Mouse (Mus musculus) lung, adult 2 months (tissue): ENCODE measurements around the gene Mtfr1l.

ENCODE experiments used
- CTCF ChIP-seq: fragments of 200-500 bp; IDR thresholded peaks from 2 replicates; pipeline ENCODE4 v1.5.1; 2011; ENCODE audit warnings: mild to moderate bottlenecking, low read length, control low read depth; ENCODE audit not compliant: insufficient read depth
- POLR2A ChIP-seq: fragments of 200-500 bp; IDR thresholded peaks from 2 replicates; pipeline ENCODE4 v1.6.1; 2011; ENCODE audit warnings: low read depth, mild to moderate bottlenecking, control low read depth, low read length, borderline replicate concordance; ENCODE audit errors: extremely low read depth

- TF ChIP-seq POLR2A (no peak), CTCF (no peak)
Measured at GRCm38 (mm10) chr4:134577281-134577680, 42.1 kb upstream of the Mtfr1l start.
